Mouse (Mus musculus): ENCODE measurements around the gene Utp4. TPM values are rescaled to one million over a fixed set of nuclear protein-coding genes. Genes with fewer than 3 reads are reported as not detected.

Utp4 gene
- total RNA-seq, 2 experiments from 2014 or later, result 55.7 to 57.8 TPM

Other genes starting within 250 kb of the Utp4 start
- gene Tango6, start 210.6 kb upstream of the Utp4 start, total RNA-seq (2014; fragmentation: Nextera tagmentation), result 8.2 and 12.5 TPM in 2 replicates
- gene Tango6, start 210.6 kb upstream of the Utp4 start, total RNA-seq (2017), result 6.2 and 7.0 TPM in 2 replicates
- gene Has3, start 23.4 kb upstream of the Utp4 start, total RNA-seq (2014; fragmentation: Nextera tagmentation), result not detected in 2 replicates
- gene Has3, start 23.4 kb upstream of the Utp4 start, total RNA-seq (2017), result 0.17 and 0.77 TPM in 2 replicates
- gene Sntb2, start 42.1 kb downstream of the Utp4 start, total RNA-seq (2014; fragmentation: Nextera tagmentation), result 5.4 and 7.1 TPM in 2 replicates
- 5.9 and 6.2 TPM in 2 replicates for gene Sntb2, start 42.1 kb downstream of the Utp4 start, total RNA-seq (2017)
- gene Vps4a, start 137.6 kb downstream of the Utp4 start, total RNA-seq (2014; fragmentation: Nextera tagmentation), result 21.7 and 22.4 TPM in 2 replicates
- gene Vps4a, start 137.6 kb downstream of the Utp4 start, total RNA-seq (2017), result 29.8 and 31.7 TPM in 2 replicates
- 24.2 and 42.5 TPM in 2 replicates for gene Pdf, start 155.0 kb downstream of the Utp4 start, total RNA-seq (2014; fragmentation: Nextera tagmentation)
- 45.1 and 50.8 TPM in 2 replicates for gene Pdf, start 155.0 kb downstream of the Utp4 start, total RNA-seq (2017)
- gene Cog8, start 163.1 kb downstream of the Utp4 start, total RNA-seq (2014; fragmentation: Nextera tagmentation), result 17.0 and 23.7 TPM in 2 replicates
- 22.3 and 25.0 TPM in 2 replicates for gene Cog8, start 163.1 kb downstream of the Utp4 start, total RNA-seq (2017)
- gene Nip7, start 163.2 kb downstream of the Utp4 start, total RNA-seq (2014; fragmentation: Nextera tagmentation), result 53.7 and 59.8 TPM in 2 replicates
- 56.1 and 67.4 TPM in 2 replicates for gene Nip7, start 163.2 kb downstream of the Utp4 start, total RNA-seq (2017)
- gene Tmed6, start 172.0 kb downstream of the Utp4 start, total RNA-seq (2014; fragmentation: Nextera tagmentation), result not detected in 2 replicates
- gene Tmed6, start 172.0 kb downstream of the Utp4 start, total RNA-seq (2017), result not detected in 2 replicates
- 39.1 and 46.7 TPM in 2 replicates for gene Terf2, start 202.9 kb downstream of the Utp4 start, total RNA-seq (2014; fragmentation: Nextera tagmentation)
- 22.3 and 26.3 TPM in 2 replicates for gene Terf2, start 202.9 kb downstream of the Utp4 start, total RNA-seq (2017)